Mouse (Mus musculus) adrenal gland, postnatal 0 days (tissue): ENCODE measurements around the gene Actg1. TPM values are rescaled to one million over a fixed set of nuclear protein-coding genes. Genes with fewer than 3 reads are reported as not detected.

ENCODE experiments used
- microRNA-seq: library from miRNA; unstranded; fragments of <30 nt; microRNA quantifications from one replicate; pipeline ENCODE4, GENCODE M21; 2016; ENCODE audit warnings: borderline replicate concordance; ENCODE audit not compliant: insufficient number of aligned reads
- polyA plus RNA-seq: library from polyadenylated mRNA; unstranded; fragments of >200 nt; fragmentation: Nextera tagmentation; extraction: Ambion mirVana; gene quantifications from 2 replicates; pipeline ENCODE4 v1.2.1, GENCODE M21; 2015

The Actg1 gene
- polyA plus RNA-seq, result 924 and 1,111 TPM in 2 replicates

GRCm38 (mm10) chr11:120347791-120348683 lies at the start of gene Actg1:
Gene Actg1 (minus strand): TSS chr11:120348542.

GRCm38 (mm10) chr11:120378611-120379540 lies 30.5 kb upstream of the Actg1 start, which contains the start of gene Faap100:
Gene Faap100 (minus strand): TSS chr11:120378764.

GRCm38 (mm10) chr11:120361295-120361694 lies 13.0 kb upstream of the Actg1 start, which contains the start of gene Fscn2:
Gene Fscn2 (plus strand): TSS chr11:120361534.

Small RNA genes within 50 kb of the gene (microRNA-seq; reads per million reads assigned to microRNA genes)
- not detected for gene Gm23419
- 1.1 reads per million for gene Mir6935

Other genes with a start within 250 kb of the Actg1 start
- 8.6 and 11.1 TPM in 2 replicates for gene Tepsin, start 249.8 kb downstream of the Actg1 start, polyA plus RNA-seq
- 156 and 201 TPM in 2 replicates for gene Ndufaf8, start 249.6 kb downstream of the Actg1 start, polyA plus RNA-seq
- 59.8 and 79.3 TPM in 2 replicates for gene Slc38a10, start 197.2 kb downstream of the Actg1 start, polyA plus RNA-seq
- 4.2 TPM in 2 replicates for gene Bahcc1, start 115.6 kb downstream of the Actg1 start, polyA plus RNA-seq
- gene Fscn2, start 13.0 kb upstream of the Actg1 start, polyA plus RNA-seq, result 0.49 and 0.69 TPM in 2 replicates
- gene Faap100, start 30.2 kb upstream of the Actg1 start, polyA plus RNA-seq, result 15.2 and 21.4 TPM in 2 replicates
- gene Nploc4, start 89.2 kb upstream of the Actg1 start, polyA plus RNA-seq, result 20.4 and 26.7 TPM in 2 replicates
- gene Tspan10, start 94.1 kb upstream of the Actg1 start, polyA plus RNA-seq, result not detected in 2 replicates
- gene Pde6g, start 105.0 kb upstream of the Actg1 start, polyA plus RNA-seq, result not detected in 2 replicates
- gene Oxld1, start 109.5 kb upstream of the Actg1 start, polyA plus RNA-seq, result 54.3 and 83.5 TPM in 2 replicates
- gene Ccdc137, start 109.6 kb upstream of the Actg1 start, polyA plus RNA-seq, result 17.7 and 21.3 TPM in 2 replicates
- gene Arl16, start 119.1 kb upstream of the Actg1 start, polyA plus RNA-seq, result 38.6 and 47.5 TPM in 2 replicates
- gene Mrpl12, start 136.1 kb upstream of the Actg1 start, polyA plus RNA-seq, result 164 and 216 TPM in 2 replicates
- 37.8 and 83.2 TPM in 2 replicates for gene Slc25a10, start 143.3 kb upstream of the Actg1 start, polyA plus RNA-seq
- 2.4 and 2.5 TPM in 2 replicates for gene Gcgr, start 182.2 kb upstream of the Actg1 start, polyA plus RNA-seq
- gene Mcrip1, start 201.2 kb upstream of the Actg1 start, polyA plus RNA-seq, result 173 and 184 TPM in 2 replicates
- 0.39 and 1.3 TPM in 2 replicates for gene Ppp1r27, start 202.6 kb upstream of the Actg1 start, polyA plus RNA-seq
- 393 and 466 TPM in 2 replicates for gene P4hb, start 224.7 kb upstream of the Actg1 start, polyA plus RNA-seq
- gene Arhgdia, start 233.1 kb upstream of the Actg1 start, polyA plus RNA-seq, result 318 and 341 TPM in 2 replicates
- gene Alyref, start 249.8 kb upstream of the Actg1 start, polyA plus RNA-seq, result 271 and 273 TPM in 2 replicates
- gene Anapc11, start 249.9 kb upstream of the Actg1 start, polyA plus RNA-seq, result 152 and 197 TPM in 2 replicates